Mouse (Mus musculus): ENCODE measurements around the gene Cyp4a14.
A peak's percentile ranks its signal among the peaks of the same experiment; 100 is the strongest.
"Not testable (repeated sequence)": the region's sequence is repeated elsewhere in the genome, so short reads cannot be mapped to it uniquely, and the experiment has no call there.

The Cyp4a14 gene

GRCm38 (mm10) chr4:115496001-115496400 lies at the start of gene Cyp4a14:
Cyp4a14 (minus strand) TSS chr4:115496142.
- no peak for DNase-seq (ENCODE audit: low spot score in 2 of 2)

GRCm38 (mm10) chr4:115545101-115545500 lies 49.2 kb upstream of the Cyp4a14 start:
- no peak for DNase-seq (ENCODE audit: low spot score in 2 of 2)

- DNase-seq (ENCODE audit: low spot score in 2 of 2) = no peak
These were observed 25.8 kb upstream of the Cyp4a14 start for GRCm38 (mm10) chr4:115521766-115522165.

- no peak for DNase-seq (ENCODE audit: low spot score in 2 of 2)
These were observed 23.5 kb upstream of the Cyp4a14 start for GRCm38 (mm10) chr4:115519444-115519843.

- DNase-seq (ENCODE audit: low spot score in 2 of 2) = not testable (repeated sequence)
These were observed 22.1 kb upstream of the Cyp4a14 start, which contains the start of gene Cyp4a10 for GRCm38 (mm10) chr4:115518000-115518399. Cyp4a10 (plus strand) TSS chr4:115518264.

GRCm38 (mm10) chr4:115513964-115514363 lies 18.0 kb upstream of the Cyp4a14 start:
- DNase-seq (ENCODE audit: low spot score in 2 of 2) = not testable (repeated sequence)

GRCm38 (mm10) chr4:115497466-115497865 lies 1.5 kb upstream of the Cyp4a14 start:
- no peak for DNase-seq (ENCODE audit: low spot score in 2 of 2)

- DNase-seq (ENCODE audit: low spot score in 2 of 2) = no peak
These were observed 14.8 kb downstream of the Cyp4a14 start for GRCm38 (mm10) chr4:115481006-115481652.

GRCm38 (mm10) chr4:115476051-115476450 lies 19.9 kb downstream of the Cyp4a14 start:
- DNase-seq (ENCODE audit: low spot score in 2 of 2) = peak in 1 of 2 experiments; percentile 1

GRCm38 (mm10) chr4:115473585-115473984 lies 22.4 kb downstream of the Cyp4a14 start:
- DNase-seq (ENCODE audit: low spot score in 2 of 2) = not testable (repeated sequence)

- DNase-seq (ENCODE audit: low spot score in 2 of 2) = no peak
These were observed 43.6 kb downstream of the Cyp4a14 start, which contains the start of gene Cyp4a30b for GRCm38 (mm10) chr4:115452304-115452703. Cyp4a30b (plus strand) TSS chr4:115452604.

- DNase-seq (ENCODE audit: low spot score in 2 of 2) = no peak
These were observed 45.3 kb downstream of the Cyp4a14 start for GRCm38 (mm10) chr4:115450577-115451137.

All from right cerebral cortex, postnatal 36 days (tissue).